Mouse (Mus musculus): ENCODE measurements around the gene Olfr1441. TPM values are rescaled to one million over a fixed set of nuclear protein-coding genes. Genes with fewer than 3 reads are reported as not detected.

The Olfr1441 gene
- total RNA-seq, 1 experiment = 0.13 TPM

GRCm38 (mm10) chr19:12418312-12418711, 1.1 kb downstream of the Olfr1441 start:
- Histone ChIP-seq H3K9me3 (ENCODE audit: control insufficient read depth, insufficient read depth, low read depth, low read length) (no peaks in the 10 kb centered on the region), H3K4me1 (ENCODE audit: control insufficient read depth in 2 of 2, insufficient read depth in 2 of 2, low read length in 2 of 2, poor library complexity in 1 of 2) (no peaks in the 10 kb centered on the region), H3K27ac (ENCODE audit: insufficient read depth, low read depth, low read length, poor library complexity, severe bottlenecking) (no peak overlapping the region), H3K36me3 (ENCODE audit: control insufficient read depth, insufficient read depth, low read length, poor library complexity, severe bottlenecking) (no peaks in the 10 kb centered on the region), H3K4me3 (ENCODE audit: insufficient read depth in 1 of 2, low read depth in 1 of 2, low read length in 2 of 2, poor library complexity in 1 of 2, severe bottlenecking in 1 of 2) (no peak overlapping the region), H3K9ac (ENCODE audit: insufficient read depth, low read depth, low read length, poor library complexity, severe bottlenecking) (no peak overlapping the region)
- DNase-seq (ENCODE audit: low read depth, low spot score) = no peak
- no peak for TF ChIP-seq ZNF384 (IDR thresholded peaks at IDR 0.05; ENCODE audit: low read depth, low read length)
- TF ChIP-seq CHD2 (IDR thresholded peaks at IDR 0.05; ENCODE audit: low read depth, low read length) = no peak
- TF ChIP-seq HCFC1 (IDR thresholded peaks at IDR 0.05; ENCODE audit: borderline replicate concordance, insufficient read depth, low read length) = no peak
- no peak for TF ChIP-seq ZC3H11A (IDR thresholded peaks at IDR 0.05; ENCODE audit: borderline replicate concordance, low read depth, low read length)
- no peak for TF ChIP-seq MAFK (IDR thresholded peaks at IDR 0.05; ENCODE audit: insufficient read depth, low read depth, low read length)
- in situ Hi-C loops (cut with MboI; ENCODE audit: low sequenced_read_pairs in 2 of 2, unreplicated experiment in 2 of 2) = loop anchor here (10.0 to 25.0 kb wide), 2 partner anchors 281 to 284 kb away; no protein-coding TSS in a partner anchor

- Histone ChIP-seq H3K27ac (ENCODE audit: insufficient read depth, low read depth, low read length, poor library complexity, severe bottlenecking) (no peak overlapping the region), H3K36me3 (ENCODE audit: control insufficient read depth, insufficient read depth, low read length, poor library complexity, severe bottlenecking) (no peaks in the 10 kb centered on the region), H3K9me3 (ENCODE audit: control insufficient read depth, insufficient read depth, low read depth, low read length) (no peaks in the 10 kb centered on the region), H3K4me3 (ENCODE audit: insufficient read depth in 1 of 2, low read depth in 1 of 2, low read length in 2 of 2, poor library complexity in 1 of 2, severe bottlenecking in 1 of 2) (no peak overlapping the region), H3K9ac (ENCODE audit: insufficient read depth, low read depth, low read length, poor library complexity, severe bottlenecking) (no peak overlapping the region), H3K4me1 (ENCODE audit: control insufficient read depth in 2 of 2, insufficient read depth in 2 of 2, low read length in 2 of 2, poor library complexity in 1 of 2) (no peaks in the 10 kb centered on the region)
- in situ Hi-C loops (cut with MboI; ENCODE audit: low sequenced_read_pairs in 2 of 2, unreplicated experiment in 2 of 2) = loop anchor here in 1 of 2 experiments (25.0 kb wide), 1 partner anchor 283 kb away; no protein-coding TSS in a partner anchor
- no peak for DNase-seq (ENCODE audit: low read depth, low spot score)
- no peak for TF ChIP-seq ZNF384 (IDR thresholded peaks at IDR 0.05; ENCODE audit: low read depth, low read length)
- no peak for TF ChIP-seq MAFK (IDR thresholded peaks at IDR 0.05; ENCODE audit: insufficient read depth, low read depth, low read length)
- TF ChIP-seq CHD2 (IDR thresholded peaks at IDR 0.05; ENCODE audit: low read depth, low read length) = no peak
- no peak for TF ChIP-seq HCFC1 (IDR thresholded peaks at IDR 0.05; ENCODE audit: borderline replicate concordance, insufficient read depth, low read length)
- TF ChIP-seq ZC3H11A (IDR thresholded peaks at IDR 0.05; ENCODE audit: borderline replicate concordance, low read depth, low read length) = no peak
Observed at GRCm38 (mm10) chr19:12420555-12420954, 3.3 kb downstream of the Olfr1441 start.

- Histone ChIP-seq H3K27ac (ENCODE audit: insufficient read depth, low read depth, low read length, poor library complexity, severe bottlenecking) (no peak overlapping the region), H3K9ac (ENCODE audit: insufficient read depth, low read depth, low read length, poor library complexity, severe bottlenecking) (no peak overlapping the region), H3K9me3 (ENCODE audit: control insufficient read depth, insufficient read depth, low read depth, low read length) (no peaks in the 10 kb centered on the region), H3K4me3 (ENCODE audit: insufficient read depth in 1 of 2, low read depth in 1 of 2, low read length in 2 of 2, poor library complexity in 1 of 2, severe bottlenecking in 1 of 2) (no peak overlapping the region), H3K4me1 (ENCODE audit: control insufficient read depth in 2 of 2, insufficient read depth in 2 of 2, low read length in 2 of 2, poor library complexity in 1 of 2) (no peaks in the 10 kb centered on the region), H3K36me3 (ENCODE audit: control insufficient read depth, insufficient read depth, low read length, poor library complexity, severe bottlenecking) (no peaks in the 10 kb centered on the region)
- in situ Hi-C loops (cut with MboI; ENCODE audit: low sequenced_read_pairs in 2 of 2, unreplicated experiment in 2 of 2) = loop anchor here in 1 of 2 experiments (25.0 kb wide), 1 partner anchor 284 kb away; no protein-coding TSS in a partner anchor
- TF ChIP-seq MAFK (IDR thresholded peaks at IDR 0.05; ENCODE audit: insufficient read depth, low read depth, low read length) (no peak), CHD2 (IDR thresholded peaks at IDR 0.05; ENCODE audit: low read depth, low read length) (no peak), HCFC1 (IDR thresholded peaks at IDR 0.05; ENCODE audit: borderline replicate concordance, insufficient read depth, low read length) (no peak), ZC3H11A (IDR thresholded peaks at IDR 0.05; ENCODE audit: borderline replicate concordance, low read depth, low read length) (no peak), ZNF384 (IDR thresholded peaks at IDR 0.05; ENCODE audit: low read depth, low read length) (no peak)
- no peak for DNase-seq (ENCODE audit: low read depth, low spot score)
Observed at GRCm38 (mm10) chr19:12421680-12422079, 4.4 kb downstream of the Olfr1441 start.

GRCm38 (mm10) chr19:12427101-12427500, 9.9 kb downstream of the Olfr1441 start:
- Histone ChIP-seq H3K36me3 (ENCODE audit: control insufficient read depth, insufficient read depth, low read length, poor library complexity, severe bottlenecking) (no peaks in the 10 kb centered on the region), H3K4me3 (ENCODE audit: insufficient read depth in 1 of 2, low read depth in 1 of 2, low read length in 2 of 2, poor library complexity in 1 of 2, severe bottlenecking in 1 of 2) (no peak overlapping the region), H3K9ac (ENCODE audit: insufficient read depth, low read depth, low read length, poor library complexity, severe bottlenecking) (no peak overlapping the region), H3K4me1 (ENCODE audit: control insufficient read depth in 2 of 2, insufficient read depth in 2 of 2, low read length in 2 of 2, poor library complexity in 1 of 2) (no peaks in the 10 kb centered on the region), H3K9me3 (ENCODE audit: control insufficient read depth, insufficient read depth, low read depth, low read length) (no peaks in the 10 kb centered on the region), H3K27ac (ENCODE audit: insufficient read depth, low read depth, low read length, poor library complexity, severe bottlenecking) (no peak overlapping the region)
- in situ Hi-C loops (cut with MboI; ENCODE audit: low sequenced_read_pairs in 2 of 2, unreplicated experiment in 2 of 2) = no loop called here
- DNase-seq (ENCODE audit: low read depth, low spot score) = no peak
- TF ChIP-seq ZNF384 (IDR thresholded peaks at IDR 0.05; ENCODE audit: low read depth, low read length) = no peak
- no peak for TF ChIP-seq MAFK (IDR thresholded peaks at IDR 0.05; ENCODE audit: insufficient read depth, low read depth, low read length)
- no peak for TF ChIP-seq CHD2 (IDR thresholded peaks at IDR 0.05; ENCODE audit: low read depth, low read length)
- TF ChIP-seq HCFC1 (IDR thresholded peaks at IDR 0.05; ENCODE audit: borderline replicate concordance, insufficient read depth, low read length) = no peak
- no peak for TF ChIP-seq ZC3H11A (IDR thresholded peaks at IDR 0.05; ENCODE audit: borderline replicate concordance, low read depth, low read length)

All from ES-E14 (cell line).